Mouse (Mus musculus): ENCODE data around the gene Arl4a.

DNA sequence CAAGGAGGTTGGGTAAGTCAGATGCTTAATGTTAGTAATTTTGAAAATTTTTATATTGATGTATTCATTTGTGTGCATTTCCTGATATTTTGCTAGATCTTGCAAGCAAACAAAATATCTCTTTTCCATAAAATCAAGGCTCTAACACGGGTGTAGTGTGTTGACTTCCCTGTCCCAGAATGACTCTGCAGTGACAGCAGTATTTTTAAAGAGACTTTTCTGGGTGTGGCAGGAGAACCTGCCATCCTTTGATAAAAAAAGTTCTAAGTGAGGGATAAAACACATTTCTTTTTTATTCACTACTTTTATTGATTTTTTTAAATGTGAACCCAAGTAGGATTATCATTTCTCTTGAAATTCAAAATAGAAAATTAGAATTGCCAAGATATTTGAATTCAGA is 42.2 kb downstream of the Arl4a start:
- no peak for TF ChIP-seq CTCF (IDR thresholded peaks at IDR 0.05; ENCODE audit: low read depth)
- TF ChIP-seq EP300 (IDR thresholded peaks at IDR 0.05; ENCODE audit: low read depth), result peak; percentile 73

All from liver, embryonic 14.5 days (tissue).